Mouse (Mus musculus) liver, adult 2 months (tissue): ENCODE measurements around the gene Selenof.

ENCODE experiments used
- CTCF ChIP-seq: fragments of 200-500 bp; IDR thresholded peaks from 2 replicates; pipeline ENCODE4 v1.5.1; 2011; ENCODE audit warnings: low read depth, low read length, control low read depth
- POLR2A ChIP-seq: fragments of 200-500 bp; IDR thresholded peaks from 2 replicates; pipeline ENCODE4 v1.6.1; 2011; ENCODE audit warnings: low read length, control low read depth; ENCODE audit not compliant: insufficient read depth; ENCODE audit errors: extremely low read depth

DNA sequence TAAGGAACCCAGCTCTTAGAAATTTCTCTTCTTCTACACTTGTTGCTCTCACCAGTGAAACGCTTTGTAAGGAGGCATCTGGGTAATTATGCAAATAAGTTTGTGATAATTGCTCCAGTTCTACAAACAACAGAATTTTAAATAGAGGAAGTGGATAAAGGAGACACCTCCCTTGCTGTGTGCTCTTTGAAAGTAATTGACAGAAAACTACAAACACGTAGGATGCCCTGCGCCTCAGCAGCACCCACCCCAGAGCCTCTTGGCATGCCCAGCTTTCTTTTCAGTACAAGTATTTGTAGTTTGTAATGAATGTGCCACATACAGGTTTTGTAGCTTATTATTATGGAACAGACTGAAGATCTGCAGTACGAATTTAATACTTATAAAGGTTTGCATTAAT is 27.0 kb downstream of the Selenof start:
- TF ChIP-seq POLR2A (no peak), CTCF (no peak)
